Comparison of ENCODE assay signal across 8 mouse cellular contexts in genomic region chr11:84179954-84180598, GRCm38 (mm10). TPM values are rescaled to one million over a fixed set of nuclear protein-coding genes. Genes with fewer than 3 reads are reported as not detected.
A peak's percentile ranks its signal among the peaks of the same experiment; 100 is the strongest.
DNase-seq lines count a peak whose midpoint lies in the region; ATAC-seq and TF ChIP-seq lines count a peak whose summit lies in the region.

No protein-coding gene starts in this region.

- peak overlapping the region; percentile 80 to 96 for H3K4me3 ChIP-seq in MEL (ENCODE audit: control insufficient read depth in 1 of 2, insufficient read depth in 1 of 2, low read depth in 2 of 2, low read length in 2 of 2)
- peak overlapping the region; percentile 84 for H3K4me3 ChIP-seq in hindbrain, embryonic 13.5 days

- TF ChIP-seq POLR2A in MEL (IDR thresholded peaks at IDR 0.05; ENCODE audit: control insufficient read depth in 1 of 2, insufficient read depth in 1 of 2, low read depth in 1 of 2, low read length in 2 of 2, poor library complexity in 1 of 2), result peak; percentile 40 to 70

- peaks cover 4 to 18% of the 10 kb centered on the region in 2 experiments for H3K4me1 ChIP-seq in MEL (ENCODE audit: control insufficient read depth in 1 of 2, insufficient read depth in 2 of 2, low read length in 2 of 2)
- H3K4me1 ChIP-seq in hindbrain, embryonic 13.5 days (replicated peaks), result peaks cover 27% of the 10 kb centered on the region

- peak overlapping the region; percentile 60 for H3K27ac ChIP-seq in MEL (ENCODE audit: control insufficient read depth, low read depth, low read length)
- H3K27ac ChIP-seq in hindbrain, embryonic 13.5 days, result peak overlapping the region; percentile 93

- peak in 2 of 3 experiments; percentile 25 to 61; a peak in 4 of 6 replicates for TF ChIP-seq CTCF in MEL (IDR thresholded peaks at IDR 0.05 in 2 of 3, conservative IDR thresholded peaks at IDR 0.05 in 1 of 3; ENCODE audit: control insufficient read depth in 1 of 3, insufficient read depth in 1 of 3, low read depth in 2 of 3, low read length in 3 of 3, poor library complexity in 1 of 3, severe bottlenecking in 1 of 3)

- peak; percentile 75 for ATAC-seq in frontal cortex, adult (ENCODE audit: low TSS enrichment)
- ATAC-seq in hindbrain, embryonic 13.5 days (ENCODE audit: low FRiP score), result peak; percentile 50; the same call in 1 of the 2 replicates

- H3K36me3 ChIP-seq in MEL (ENCODE audit: control insufficient read depth in 1 of 2, insufficient read depth in 2 of 2, low read length in 2 of 2), result peaks cover 0 to 22% of the 10 kb centered on the region in 2 experiments; a peak in 3 of 4 replicates
- H3K36me3 ChIP-seq in hindbrain, embryonic 13.5 days, result no peaks in the 10 kb centered on the region

- no peaks in the 10 kb centered on the region for H3K27me3 ChIP-seq in MEL (ENCODE audit: control insufficient read depth in 1 of 2, insufficient read depth in 2 of 2, low read length in 2 of 2)
- H3K27me3 ChIP-seq in hindbrain, embryonic 13.5 days, result no peaks in the 10 kb centered on the region

- no peak for TF ChIP-seq RAD21 in MEL (IDR thresholded peaks at IDR 0.05; ENCODE audit: low read depth, low read length)

- 0 out of 4 replicates have a peak, but pooled peaks of 1 of the 2 experiments have one; percentile 6 for TF ChIP-seq EP300 in MEL (IDR thresholded peaks at IDR 0.05; ENCODE audit: low read depth in 1 of 2, low read length in 2 of 2)

- peaks cover 29% of the 10 kb centered on the region for H3K79me2 ChIP-seq in MEL (ENCODE audit: control insufficient read depth, insufficient read depth, low read length, poor library complexity)

- no peaks in the 10 kb centered on the region for H3K9me3 ChIP-seq in MEL (replicated peaks; ENCODE audit: insufficient read depth, low read length)
- no peaks in the 10 kb centered on the region for H3K9me3 ChIP-seq in hindbrain, embryonic 13.5 days

- under 1% methylated on average over 38 of the region's 44 CpGs for WGBS in hindbrain, embryonic 13.5 days

- DNase-seq in MEL (ENCODE audit: low read depth, low spot score), result peak; percentile 91
- DNase-seq in cerebellum, adult 18-20 months, result peak; percentile 68 to 70
- DNase-seq in layer of hippocampus, postnatal 25 days (ENCODE audit: extremely low spot score in 1 of 2, low spot score in 1 of 2), result peak; percentile 47 to 69
- DNase-seq in lung, postnatal 14 days, result peak; percentile 69
- DNase-seq in ovary, postnatal 36 days (ENCODE audit: low spot score), result peak; percentile 69
- peak; percentile 74 for DNase-seq in thymus, postnatal 25 days

- H3K9ac ChIP-seq in MEL (ENCODE audit: control insufficient read depth, low read depth, low read length, poor library complexity, severe bottlenecking), result peak overlapping the region; percentile 87
- peak overlapping the region; percentile 87 for H3K9ac ChIP-seq in hindbrain, embryonic 13.5 days

- peak overlapping the region; percentile 80 for H3K4me2 ChIP-seq in hindbrain, embryonic 13.5 days

TF ChIP-seq in MEL, 35 proteins besides CTCF, POLR2A, EP300 and RAD21:
- TF ChIP-seq SIN3A (IDR thresholded peaks at IDR 0.05; ENCODE audit: low read length) (peak; percentile 81), MXI1 (IDR thresholded peaks at IDR 0.05; ENCODE audit: low read depth, low read length) (peak; percentile 95), TBP (IDR thresholded peaks at IDR 0.05; ENCODE audit: low read depth, low read length) (peak; percentile 57; the same call in 1 of the 2 replicates), TCF12 (IDR thresholded peaks at IDR 0.05; ENCODE audit: low read depth, low read length) (0 out of 2 replicates have a peak, but pooled peaks have one; percentile 6), POLR2AphosphoS2 (IDR thresholded peaks at IDR 0.05; ENCODE audit: low read length) (no peak), NELFE (IDR thresholded peaks at IDR 0.05; ENCODE audit: low read depth, low read length) (peak; percentile 11), GATA1 (IDR thresholded peaks at IDR 0.05; ENCODE audit: low read depth, low read length) (peak; percentile 84), MAX (IDR thresholded peaks at IDR 0.05; ENCODE audit: low read length) (peak; percentile 91), USF1 (IDR thresholded peaks at IDR 0.05; ENCODE audit: low read depth, low read length) (peak; percentile 78), GABPA (IDR thresholded peaks at IDR 0.05; ENCODE audit: low read depth, low read length) (no peak), MYC (IDR thresholded peaks at IDR 0.05; ENCODE audit: low read depth, low read length) (peak; percentile 83), HCFC1 (IDR thresholded peaks at IDR 0.05; ENCODE audit: low read depth, low read length) (no peak)

RNA-seq across cellular contexts. Expression of gene Gm11437, which starts 12.8 kb away (rescaled TPM):
- total RNA-seq in MEL (2012; rRNA removed), result not detected in 2 replicates
- not detected for polyA plus RNA-seq in MEL (2012; ENCODE audit: insufficient read depth in 1 of 2, insufficient read length in 2 of 2, low read depth in 1 of 2, low replicate concordance in 2 of 2, missing spikeins in 1 of 2)
- polyA plus RNA-seq in hindbrain, embryonic 13.5 days (2015; fragmentation: Nextera tagmentation; extraction: Ambion mirVana), result 0.16 and 0.26 TPM in 2 replicates
- not detected for total RNA-seq in layer of hippocampus, postnatal 25 days (2021)

RNA-seq across cellular contexts. Expression of gene Acaca, which starts 50.6 kb away (rescaled TPM):
- total RNA-seq in MEL (2012; rRNA removed), result 52.0 and 61.5 TPM in 2 replicates
- polyA plus RNA-seq in MEL (2012; ENCODE audit: insufficient read depth in 1 of 2, insufficient read length in 2 of 2, low read depth in 1 of 2, low replicate concordance in 2 of 2, missing spikeins in 1 of 2), result 10 to 100 TPM; 32.0 to 33.9 TPM
- 24.5 and 25.6 TPM in 2 replicates for polyA plus RNA-seq in hindbrain, embryonic 13.5 days (2015; fragmentation: Nextera tagmentation; extraction: Ambion mirVana)
- 10 to 100 TPM; 68.5 to 74.3 TPM for total RNA-seq in layer of hippocampus, postnatal 25 days (2021)

RNA-seq across cellular contexts. Expression of gene Tada2a, which starts 50.7 kb away (rescaled TPM):
- total RNA-seq in MEL (2012; rRNA removed), result 32.3 and 37.8 TPM in 2 replicates
- polyA plus RNA-seq in MEL (2012; ENCODE audit: insufficient read depth in 1 of 2, insufficient read length in 2 of 2, low read depth in 1 of 2, low replicate concordance in 2 of 2, missing spikeins in 1 of 2), result 10 to 100 TPM in 1 of 2 experiments, not detected in 1; 35.9 TPM
- polyA plus RNA-seq in hindbrain, embryonic 13.5 days (2015; fragmentation: Nextera tagmentation; extraction: Ambion mirVana), result 30.0 and 30.4 TPM in 2 replicates
- 10 to 100 TPM; 27.0 to 34.6 TPM for total RNA-seq in layer of hippocampus, postnatal 25 days (2021)

Comparison
In these comparisons a context has a peak if more than half of its experiments do, and no peak if none do; other contexts are left out.
1. Peak in every context shown above with its lines: DNase-seq, ATAC-seq, H3K4me3 ChIP-seq and H3K27ac ChIP-seq.